Mouse (Mus musculus): ENCODE measurements around the gene Capn15. TPM values are rescaled to one million over a fixed set of nuclear protein-coding genes. Genes with fewer than 3 reads are reported as not detected.

The Capn15 gene
- polyA plus RNA-seq, 2 experiments from 2014 or later: 5.2 to 7.1 TPM

- no peak for ATAC-seq
Measured at GRCm38 (mm10) chr17:25919144-25919785, 66.3 kb downstream of the Capn15 start, which contains the start of gene Rab40c. Gene Rab40c, minus strand, starts transcription at chr17:25919727.

DNA sequence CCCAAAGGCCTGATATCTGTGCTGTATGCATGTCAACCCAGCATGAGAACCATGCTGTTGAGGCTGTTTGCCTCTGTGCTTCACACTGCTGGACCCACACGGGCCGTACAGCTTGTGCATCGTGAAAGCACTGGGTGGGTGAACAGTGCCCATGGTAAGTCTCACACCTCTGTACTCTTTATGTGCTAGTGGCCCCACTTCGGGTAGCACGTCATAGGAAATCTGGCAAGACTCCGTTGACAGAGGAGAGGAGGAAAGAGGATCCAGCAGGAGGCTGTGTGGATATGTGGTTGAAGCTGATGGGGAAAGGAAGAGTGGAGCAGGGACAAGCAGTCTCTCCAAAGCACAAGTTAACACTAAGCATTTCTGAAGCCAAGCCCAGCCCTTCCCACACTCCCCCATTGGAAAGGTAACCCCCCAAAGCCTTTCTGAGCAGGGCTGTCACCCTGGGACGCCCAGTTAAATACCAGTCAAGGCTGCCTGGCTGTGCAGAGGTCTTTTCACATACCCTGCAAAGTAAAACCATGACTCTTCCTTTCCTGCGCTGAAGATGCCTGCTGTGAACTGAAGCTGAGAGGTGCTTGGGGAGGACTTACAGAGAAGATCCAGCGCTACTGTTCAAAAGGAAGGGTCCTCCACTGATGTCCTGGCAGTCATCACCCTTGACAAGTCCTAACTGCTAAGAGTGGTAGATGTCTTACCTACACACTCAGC lies 67.4 kb downstream of the Capn15 start:
- no peak for ATAC-seq

GRCm38 (mm10) chr17:25916931-25917647 lies 68.5 kb downstream of the Capn15 start:
- ATAC-seq: no peak

GRCm38 (mm10) chr17:25914295-25914694 lies 71.3 kb downstream of the Capn15 start:
- no peak for ATAC-seq

- ATAC-seq: no peak
Measured at GRCm38 (mm10) chr17:25913877-25914275, 71.7 kb downstream of the Capn15 start.

GRCm38 (mm10) chr17:25913186-25913876 lies 72.3 kb downstream of the Capn15 start:
- no peak for ATAC-seq

DNA sequence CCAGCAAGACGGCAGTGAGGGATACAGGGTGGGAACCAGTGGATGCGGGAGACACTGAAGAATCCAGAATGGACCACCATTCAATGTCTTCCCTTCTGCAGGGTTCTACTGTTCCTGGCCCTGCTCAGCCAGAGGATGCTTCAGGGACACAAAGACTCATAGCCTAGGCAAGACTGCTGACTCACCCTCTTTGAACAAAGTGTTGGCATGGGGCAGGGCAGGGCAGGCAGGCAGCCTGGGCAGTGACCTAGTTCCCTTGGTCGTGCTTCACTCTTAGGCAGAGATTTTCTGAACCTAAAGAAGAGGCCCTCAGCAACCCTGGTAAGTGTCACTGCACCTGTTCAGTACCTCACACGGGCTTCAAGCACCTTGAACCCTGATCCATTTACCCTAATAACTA lies 73.8 kb downstream of the Capn15 start:
- ATAC-seq: no peak

Other genes with a start within 250 kb of the Capn15 start
- under 1 TPM in 1 of 2 experiments, not detected in 1; 0.18 TPM for gene Mslnl, start 249.8 kb downstream of the Capn15 start, polyA plus RNA-seq (2017; shearing (Covaris generic))
- gene Msln, start 231.4 kb downstream of the Capn15 start, polyA plus RNA-seq (2017; shearing (Covaris generic)): not detected
- 10 to 100 TPM; 15.6 to 20.9 TPM for gene Narfl, start 212.0 kb downstream of the Capn15 start, polyA plus RNA-seq (2017; shearing (Covaris generic))
- gene Haghl, start 200.1 kb downstream of the Capn15 start, polyA plus RNA-seq (2017; shearing (Covaris generic)): 10 to 100 TPM; 27.2 to 30.3 TPM
- gene Ccdc78, start 199.2 kb downstream of the Capn15 start, polyA plus RNA-seq (2017; shearing (Covaris generic)): under 1 TPM in 1 of 2 experiments, not detected in 1; 0.62 TPM
- 100 to 1,000 TPM; 196 to 238 TPM for gene Fam173a, start 192.9 kb downstream of the Capn15 start, polyA plus RNA-seq (2017; shearing (Covaris generic))
- not detected for gene AC134908.4, start 190.1 kb downstream of the Capn15 start, polyA plus RNA-seq (2017; shearing (Covaris generic))
- gene Metrn, start 188.7 kb downstream of the Capn15 start, polyA plus RNA-seq (2017; shearing (Covaris generic)): 1 to 10 TPM; 2.2 to 4.6 TPM
- gene Fbxl16, start 176.7 kb downstream of the Capn15 start, polyA plus RNA-seq (2017; shearing (Covaris generic)): under 1 TPM in 1 of 2 experiments, not detected in 1; 0.16 TPM
- 10 to 100 TPM; 11.9 to 17.9 TPM for gene Wdr24, start 162.2 kb downstream of the Capn15 start, polyA plus RNA-seq (2017; shearing (Covaris generic))
- gene Jmjd8, start 156.9 kb downstream of the Capn15 start, polyA plus RNA-seq (2017; shearing (Covaris generic)): 10 to 100 TPM; 11.4 to 21.9 TPM
- gene Stub1, start 152.4 kb downstream of the Capn15 start, polyA plus RNA-seq (2017; shearing (Covaris generic)): 10 to 100 TPM; 68.3 to 85.7 TPM
- 1 to 10 TPM in 1 of 2 experiments, not detected in 1; 1.1 TPM for gene Rhbdl1, start 148.5 kb downstream of the Capn15 start, polyA plus RNA-seq (2017; shearing (Covaris generic))
- 1 to 10 TPM in 1 of 2 experiments, not detected in 1; 1.1 TPM for gene Gm20683, start 144.0 kb downstream of the Capn15 start, polyA plus RNA-seq (2017; shearing (Covaris generic))
- 10 to 100 TPM; 18.4 to 29.8 TPM for gene Rhot2, start 140.9 kb downstream of the Capn15 start, polyA plus RNA-seq (2017; shearing (Covaris generic))
- gene Wdr90, start 124.3 kb downstream of the Capn15 start, polyA plus RNA-seq (2017; shearing (Covaris generic)): 1 to 10 TPM; 3.8 to 8.3 TPM
- gene Mcrip2, start 117.0 kb downstream of the Capn15 start, polyA plus RNA-seq (2017; shearing (Covaris generic)): 1 to 10 TPM; 2.2 to 6.9 TPM
- gene Mettl26, start 110.7 kb downstream of the Capn15 start, polyA plus RNA-seq (2017; shearing (Covaris generic)): 100 to 1,000 TPM in 1 of 2 experiments, 10 to 100 TPM in 1; 88.3 to 119 TPM
- under 1 TPM; 0.48 to 0.82 TPM for gene Wfikkn1, start 104.9 kb downstream of the Capn15 start, polyA plus RNA-seq (2017; shearing (Covaris generic))
- 1 to 10 TPM; 5.1 to 5.6 TPM for gene Rab40c, start 66.1 kb downstream of the Capn15 start, polyA plus RNA-seq (2017; shearing (Covaris generic))
- gene Pigq, start 40.9 kb downstream of the Capn15 start, polyA plus RNA-seq (2017; shearing (Covaris generic)): 10 to 100 TPM; 19.0 to 26.6 TPM
- gene Nhlrc4, start 40.8 kb downstream of the Capn15 start, polyA plus RNA-seq (2017; shearing (Covaris generic)): not detected
- gene A930017K11Rik, start 33.2 kb downstream of the Capn15 start, polyA plus RNA-seq (2017; shearing (Covaris generic)): not detected
- gene Rab11fip3, start 83.8 kb upstream of the Capn15 start, polyA plus RNA-seq (2017; shearing (Covaris generic)): 1 to 10 TPM; 2.4 to 2.7 TPM
- 10 to 100 TPM; 12.9 to 25.7 TPM for gene Decr2, start 104.5 kb upstream of the Capn15 start, polyA plus RNA-seq (2017; shearing (Covaris generic))
- gene Nme4, start 109.8 kb upstream of the Capn15 start, polyA plus RNA-seq (2017; shearing (Covaris generic)): 1 to 10 TPM; 1.6 TPM
- gene Tmem8, start 127.5 kb upstream of the Capn15 start, polyA plus RNA-seq (2017; shearing (Covaris generic)): 1 to 10 TPM; 4.8 to 4.9 TPM
- gene Mrpl28, start 137.7 kb upstream of the Capn15 start, polyA plus RNA-seq (2017; shearing (Covaris generic)): 100 to 1,000 TPM; 111 to 135 TPM
- 10 to 100 TPM; 10.5 to 13.5 TPM for gene Axin1, start 152.9 kb upstream of the Capn15 start, polyA plus RNA-seq (2017; shearing (Covaris generic))
- gene Pdia2, start 213.3 kb upstream of the Capn15 start, polyA plus RNA-seq (2017; shearing (Covaris generic)): not detected
- gene Rgs11, start 217.2 kb upstream of the Capn15 start, polyA plus RNA-seq (2017; shearing (Covaris generic)): 1 to 10 TPM; 2.9 to 8.9 TPM
- gene Arhgdig, start 222.0 kb upstream of the Capn15 start, polyA plus RNA-seq (2017; shearing (Covaris generic)): not detected

All from activated CD4-positive, CD25-positive, alpha-beta regulatory T cell, adult 4 months (primary cell).